Mouse (Mus musculus) ES-Bruce4 (cell line): ENCODE results near the gene Gm45521. TPM values are rescaled to one million over a fixed set of nuclear protein-coding genes. Genes with fewer than 3 reads are reported as not detected.

ENCODE experiments used
- H3K27ac ChIP-seq: 2 replicates; pipeline ENCODE4 v1.5.1; 2012; ENCODE audit warnings: low read length, inconsistent platforms; ENCODE audit not compliant: insufficient read depth
- H3K27me3 ChIP-seq: 2 replicates; pipeline ENCODE4 v1.6.1; 2012; ENCODE audit warnings: mild to moderate bottlenecking, low read length, inconsistent platforms; ENCODE audit not compliant: control insufficient read depth, poor library complexity, insufficient read depth, severe bottlenecking
- H3K36me3 ChIP-seq: 2 replicates; pipeline ENCODE4 v1.6.1; 2012; ENCODE audit warnings: inconsistent platforms, mild to moderate bottlenecking, low read length, moderate library complexity; ENCODE audit not compliant: control insufficient read depth, poor library complexity, insufficient read depth, severe bottlenecking
- H3K4me1 ChIP-seq: one replicate; pipeline ENCODE4 v1.8.1; 2011; ENCODE audit warnings: low read length; ENCODE audit not compliant: control insufficient read depth, insufficient read depth
- H3K4me3 ChIP-seq: 2 replicates; pipeline ENCODE4 v1.5.1; 2011; ENCODE audit warnings: low read depth, mild to moderate bottlenecking, low read length
- H3K9ac ChIP-seq: 2 replicates; pipeline ENCODE4 v1.6.1; 2012; ENCODE audit warnings: low read depth, mild to moderate bottlenecking, inconsistent platforms; ENCODE audit not compliant: poor library complexity, severe bottlenecking
- H3K9me3 ChIP-seq: replicated peaks from 2 replicates; pipeline ENCODE4 v1.6.1; 2012; ENCODE audit warnings: mild to moderate bottlenecking, low read length, inconsistent platforms; ENCODE audit not compliant: control insufficient read depth, poor library complexity, insufficient read depth, severe bottlenecking
- CTCF ChIP-seq: IDR thresholded peaks from one replicate; pipeline ENCODE4 v1.8.1; 2011; ENCODE audit warnings: low read depth, low read length
- EP300 ChIP-seq: IDR thresholded peaks from 2 replicates; pipeline ENCODE4 v1.6.1; 2011; ENCODE audit warnings: low read depth, low read length; ENCODE audit not compliant: insufficient read depth
- POLR2A ChIP-seq: IDR thresholded peaks from one replicate; pipeline ENCODE4 v1.8.1; 2011; ENCODE audit warnings: low read length; ENCODE audit not compliant: insufficient read depth
- polyA plus RNA-seq: library from polyadenylated mRNA; stranded (reverse); fragments of >200 nt; gene quantifications from 2 replicates; pipeline ENCODE4 v1.2.4, GENCODE M21; 2011; ENCODE audit warnings: low read depth; ENCODE audit not compliant: missing spikeins, insufficient read depth, insufficient read length

Gm45521 gene
- polyA plus RNA-seq, 1 experiment = 0.91 TPM

- no peak for TF ChIP-seq EP300
- no peak for TF ChIP-seq POLR2A
- peak; percentile 91 for TF ChIP-seq CTCF
- Histone ChIP-seq H3K9me3 (no peaks in the 10 kb centered on the region), H3K4me3 (0 out of 2 replicates have a peak overlapping the region, but pooled peaks have one; percentile 9), H3K27ac (no peak overlapping the region), H3K36me3 (no peaks in the 10 kb centered on the region), H3K4me1 (no peaks in the 10 kb centered on the region), H3K27me3 (peaks cover 4% of the 10 kb centered on the region), H3K9ac (no peak overlapping the region)
Measured at GRCm38 (mm10) chr14:7997255-7997696, 40.2 kb downstream of the Gm45521 start.

- peaks cover 5% of the 10 kb centered on the region for H3K27me3 ChIP-seq
- TF ChIP-seq POLR2A = no peak
- TF ChIP-seq EP300 = no peak
- TF ChIP-seq CTCF = no peak
Measured at GRCm38 (mm10) chr14:7999030-7999429, 41.9 kb downstream of the Gm45521 start.

GRCm38 (mm10) chr14:7999435-7999834 is 42.3 kb downstream of the Gm45521 start:
- H3K27me3 ChIP-seq = peaks cover 5% of the 10 kb centered on the region

More at GRCm38 (mm10) chr14:7999030-7999429, 41.9 kb downstream of the Gm45521 start:
- Histone ChIP-seq H3K4me1 (no peaks in the 10 kb centered on the region), H3K9me3 (no peaks in the 10 kb centered on the region), H3K36me3 (no peaks in the 10 kb centered on the region), H3K4me3 (no peak overlapping the region), H3K9ac (no peak overlapping the region), H3K27ac (no peak overlapping the region)

GRCm38 (mm10) chr14:8000247-8000646 is 43.2 kb downstream of the Gm45521 start:
- Histone ChIP-seq H3K4me1 (no peaks in the 10 kb centered on the region), H3K27me3 (peaks cover 5% of the 10 kb centered on the region), H3K4me3 (no peak overlapping the region), H3K27ac (no peak overlapping the region), H3K9ac (no peak overlapping the region), H3K36me3 (no peaks in the 10 kb centered on the region), H3K9me3 (no peaks in the 10 kb centered on the region)
- TF ChIP-seq EP300 (no peak), POLR2A (no peak), CTCF (no peak)

More at GRCm38 (mm10) chr14:7999435-7999834, 42.3 kb downstream of the Gm45521 start:
- no peaks in the 10 kb centered on the region for H3K4me1 ChIP-seq
- TF ChIP-seq EP300 = no peak
- no peaks in the 10 kb centered on the region for H3K9me3 ChIP-seq
- H3K4me3 ChIP-seq = no peak overlapping the region
- no peak overlapping the region for H3K9ac ChIP-seq
- no peak overlapping the region for H3K27ac ChIP-seq
- no peaks in the 10 kb centered on the region for H3K36me3 ChIP-seq

- no peak for TF ChIP-seq CTCF
- TF ChIP-seq POLR2A = no peak
- no peak for TF ChIP-seq EP300
- Histone ChIP-seq H3K4me1 (no peaks in the 10 kb centered on the region), H3K27me3 (peaks cover 5% of the 10 kb centered on the region), H3K9ac (no peak overlapping the region), H3K9me3 (no peaks in the 10 kb centered on the region), H3K27ac (no peak overlapping the region), H3K4me3 (peak overlapping the region; percentile 31), H3K36me3 (no peaks in the 10 kb centered on the region)
Measured at GRCm38 (mm10) chr14:8000831-8001685, 44.0 kb downstream of the Gm45521 start.

- Histone ChIP-seq H3K4me3 (peak within 1 kb of the TSS; percentile 88), H3K36me3 (no peaks in the 10 kb centered on the region), H3K4me1 (no peaks in the 10 kb centered on the region), H3K27ac (no peak within 1 kb of the TSS), H3K27me3 (peaks cover 5% of the 10 kb centered on the region), H3K9ac (peak within 1 kb of the TSS; percentile 34), H3K9me3 (no peaks in the 10 kb centered on the region)
- TF ChIP-seq EP300 = no peak
- peak; percentile 71 for TF ChIP-seq POLR2A
- no peak for TF ChIP-seq CTCF
Measured at GRCm38 (mm10) chr14:8002432-8003092, 45.5 kb downstream of the Gm45521 start, which contains the start of gene Abhd6. Abhd6 (plus strand) TSS chr14:8002902.
